Mouse (Mus musculus): ENCODE data around the gene Wipi1.

Wipi1 gene

GRCm38 (mm10) chr11:109619055-109619454, 7.3 kb upstream of the Wipi1 start:
- peak in 1 of 2 experiments; percentile 48 for DNase-seq (ENCODE audit: low spot score in 2 of 2)

DNA sequence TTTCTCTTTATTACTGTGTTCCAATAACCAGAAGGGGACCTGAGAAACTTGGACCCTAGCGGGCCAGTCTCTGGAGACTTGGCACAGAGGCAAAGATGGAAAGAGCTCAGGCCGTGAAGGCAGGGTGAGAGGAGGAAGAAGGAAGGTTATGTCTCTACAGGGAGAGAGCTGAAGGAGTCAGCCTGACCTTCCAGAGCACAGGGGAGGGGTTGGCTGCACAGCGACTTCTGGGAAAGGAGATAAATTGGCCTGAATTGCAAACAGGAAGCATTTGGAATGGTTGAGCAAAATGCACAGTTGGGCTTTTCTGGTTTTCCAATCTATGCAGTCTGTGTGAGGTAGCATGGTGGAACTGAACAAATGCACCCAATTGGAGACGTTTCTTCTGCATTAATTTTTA, 5.0 kb upstream of the Wipi1 start:
- DNase-seq (ENCODE audit: low spot score in 2 of 2): no peak

GRCm38 (mm10) chr11:109616352-109616751, 4.6 kb upstream of the Wipi1 start:
- no peak for DNase-seq (ENCODE audit: low spot score in 2 of 2)

DNA sequence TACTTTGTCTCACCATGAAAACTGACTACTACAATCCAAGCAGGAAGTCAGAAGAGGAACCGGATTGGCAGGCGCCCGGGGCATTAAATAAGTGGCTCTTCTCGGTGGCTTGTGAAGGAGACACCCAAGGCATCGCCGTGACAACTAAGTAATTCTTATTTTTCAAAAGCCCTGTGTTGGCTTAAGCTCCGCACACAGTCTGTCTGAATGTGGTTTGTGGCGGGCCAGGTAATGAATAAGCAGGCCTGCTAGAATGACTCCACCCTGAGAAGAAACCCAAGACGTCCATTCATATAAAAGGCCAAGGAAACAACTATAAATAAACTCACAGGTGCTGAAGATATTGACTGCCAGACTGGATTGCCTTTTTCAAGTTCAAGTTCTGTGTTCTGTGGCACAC, 3.5 kb upstream of the Wipi1 start:
- DNase-seq (ENCODE audit: low spot score in 2 of 2): no peak

DNA sequence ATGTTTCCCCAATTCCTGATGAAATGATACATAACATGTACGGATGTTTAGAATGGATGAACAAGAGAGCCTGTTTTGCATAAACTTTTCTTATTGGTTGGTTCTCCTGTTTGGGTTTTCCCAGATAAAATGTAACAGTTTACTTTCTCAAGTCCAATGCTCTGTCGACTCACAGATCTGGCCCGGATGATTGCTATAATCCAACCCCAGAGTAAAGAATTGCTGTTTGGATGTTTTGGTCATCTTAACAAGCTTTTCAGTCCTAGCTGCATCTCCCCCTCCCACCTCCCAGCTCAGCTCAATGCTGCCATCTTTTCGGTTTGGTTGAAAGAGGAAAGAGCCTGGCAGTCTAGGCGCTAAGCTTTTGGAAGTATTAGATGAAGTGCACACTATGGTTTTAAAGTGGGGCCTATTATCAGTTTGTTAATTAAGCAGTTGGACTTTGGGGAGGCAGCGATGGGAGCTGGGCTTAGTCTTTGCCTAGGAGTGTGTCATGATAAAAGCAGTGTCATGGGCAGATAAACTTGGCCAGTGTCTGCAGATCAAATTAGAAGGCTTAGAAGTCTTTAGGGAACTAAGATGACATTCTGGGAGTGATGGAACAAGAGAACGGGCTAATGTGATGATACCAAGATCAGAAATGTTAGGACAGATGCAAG, 1.2 kb upstream of the Wipi1 start:
- DNase-seq (ENCODE audit: low spot score in 2 of 2): no peak

DNA sequence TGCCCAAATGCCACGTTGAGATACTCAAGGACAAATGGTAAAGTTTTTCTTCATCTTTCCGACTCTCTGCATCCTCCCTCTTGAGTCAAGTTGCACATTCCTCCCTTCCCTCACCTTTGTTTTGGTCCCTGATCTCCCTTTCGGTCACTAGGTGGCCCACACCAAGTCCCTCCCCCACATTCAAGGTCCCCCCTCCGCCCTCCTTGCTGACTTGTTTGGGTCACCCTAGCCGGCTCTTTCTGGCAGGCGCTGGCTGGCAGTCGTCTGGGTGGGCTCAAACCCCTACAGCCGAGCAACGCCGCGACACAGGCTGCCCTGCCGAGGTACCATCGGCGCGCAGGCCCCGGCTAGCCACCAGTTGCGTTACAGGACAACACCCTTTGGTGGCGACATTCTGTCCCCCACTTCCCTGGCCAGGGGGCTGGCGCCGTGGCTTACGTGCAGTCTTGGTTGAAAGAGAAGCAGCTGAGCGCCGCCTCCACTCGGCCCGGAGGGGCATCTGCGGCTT, 918 bp downstream of the Wipi1 start:
- DNase-seq (ENCODE audit: low spot score in 2 of 2): no peak

GRCm38 (mm10) chr11:109610046-109610794, 1.5 kb downstream of the Wipi1 start:
- DNase-seq (ENCODE audit: low spot score in 2 of 2): no peak

GRCm38 (mm10) chr11:109608976-109609625, 2.7 kb downstream of the Wipi1 start:
- DNase-seq (ENCODE audit: low spot score in 2 of 2): no peak

DNA sequence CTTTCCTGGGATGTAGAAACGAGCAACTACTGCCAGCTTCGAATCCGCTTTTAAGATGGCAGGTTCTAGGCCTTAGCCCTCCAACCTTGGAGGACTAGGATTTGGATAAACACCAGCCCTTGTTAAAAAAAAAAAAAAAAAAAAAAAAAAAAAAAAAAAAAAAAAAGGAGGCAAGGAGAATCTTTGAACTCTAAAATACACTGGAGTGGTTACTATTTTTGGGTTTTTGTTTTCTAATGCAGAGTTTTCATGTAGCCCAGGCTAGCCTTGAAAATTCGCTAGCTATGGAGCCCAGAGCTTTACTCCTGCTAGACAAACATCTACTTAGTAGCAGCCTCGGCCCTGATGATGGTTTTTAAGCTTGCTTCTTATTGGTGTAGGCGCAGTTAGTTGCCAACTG, 4.2 kb downstream of the Wipi1 start:
- DNase-seq (ENCODE audit: low spot score in 2 of 2): no peak

DNA sequence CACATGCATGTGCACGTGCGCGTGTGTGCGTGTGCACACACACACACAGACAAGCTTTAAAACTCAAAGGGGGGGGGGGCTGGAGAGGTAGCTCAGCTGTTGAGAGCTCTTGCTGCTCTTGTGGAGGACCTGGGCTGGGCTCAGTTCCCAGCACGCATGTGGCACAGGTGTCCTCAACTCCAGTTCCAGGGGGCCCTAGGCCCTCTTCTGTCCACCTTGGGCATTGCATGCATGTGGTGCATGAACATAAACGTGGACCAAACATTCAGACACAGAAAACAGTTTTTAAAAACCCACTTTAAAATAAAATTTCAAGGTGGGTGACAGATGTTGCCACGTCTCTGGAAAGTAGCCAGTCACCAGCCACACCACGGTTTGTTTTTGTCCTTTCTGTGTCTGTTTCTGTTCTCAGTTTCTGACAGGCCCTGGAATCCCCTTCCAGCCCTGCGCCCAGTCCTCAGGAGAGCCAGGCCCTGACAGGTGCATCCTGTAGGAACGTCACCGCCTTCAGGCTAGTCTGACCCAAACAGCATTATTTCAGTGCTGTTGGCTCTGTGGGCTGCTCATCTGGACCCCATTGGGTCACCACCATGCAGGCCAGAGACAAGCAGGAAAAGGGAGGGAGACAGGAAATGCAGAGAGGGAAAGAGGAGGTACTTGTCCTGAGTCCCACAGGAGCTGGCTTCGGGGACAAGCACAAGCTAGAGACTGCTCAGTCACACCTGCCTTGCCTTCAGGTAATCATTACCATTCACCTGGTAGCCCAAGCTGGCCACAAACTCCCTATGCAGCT, 12.8 kb downstream of the Wipi1 start:
- DNase-seq (ENCODE audit: low spot score in 2 of 2): no peak

GRCm38 (mm10) chr11:109594761-109595160, 17.0 kb downstream of the Wipi1 start:
- DNase-seq (ENCODE audit: low spot score in 2 of 2): no peak

DNA sequence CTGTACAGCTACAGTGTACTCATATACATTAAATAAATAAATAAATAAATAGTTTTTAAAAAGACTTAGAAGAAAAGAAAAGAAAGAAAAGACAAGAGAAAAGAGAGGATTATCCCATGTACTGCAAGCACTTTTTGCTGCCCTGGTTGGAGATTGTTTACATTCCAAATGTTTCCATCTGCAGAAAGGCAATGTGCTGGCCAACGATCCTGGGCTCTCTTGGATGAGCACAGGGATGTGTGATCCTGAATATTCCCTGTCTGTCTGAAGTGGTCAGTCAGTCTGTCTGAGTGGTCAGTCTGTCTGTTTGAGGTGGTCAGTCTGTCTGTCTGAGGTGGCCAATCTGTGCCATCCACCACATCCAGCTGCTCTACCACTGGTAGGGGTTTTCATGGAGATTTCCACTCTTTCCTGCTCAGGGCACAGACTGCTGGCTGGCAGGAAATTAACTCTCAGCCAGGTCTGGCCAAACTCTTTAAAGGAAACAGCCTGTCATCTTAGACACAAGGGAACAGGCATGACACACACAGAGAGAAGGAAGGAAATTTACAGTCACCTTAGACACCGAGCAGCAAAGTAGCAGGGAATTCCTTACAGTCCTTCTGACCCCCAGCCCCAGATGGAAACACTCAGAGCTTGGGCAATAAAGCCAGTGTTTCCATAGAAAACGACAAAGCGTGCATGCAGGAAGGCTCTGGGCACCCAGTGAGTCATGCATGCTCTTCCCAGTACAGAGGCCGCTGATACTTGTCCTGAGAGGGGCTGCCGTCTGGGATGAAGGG, 18.4 kb downstream of the Wipi1 start:
- DNase-seq (ENCODE audit: low spot score in 2 of 2): no peak

DNA sequence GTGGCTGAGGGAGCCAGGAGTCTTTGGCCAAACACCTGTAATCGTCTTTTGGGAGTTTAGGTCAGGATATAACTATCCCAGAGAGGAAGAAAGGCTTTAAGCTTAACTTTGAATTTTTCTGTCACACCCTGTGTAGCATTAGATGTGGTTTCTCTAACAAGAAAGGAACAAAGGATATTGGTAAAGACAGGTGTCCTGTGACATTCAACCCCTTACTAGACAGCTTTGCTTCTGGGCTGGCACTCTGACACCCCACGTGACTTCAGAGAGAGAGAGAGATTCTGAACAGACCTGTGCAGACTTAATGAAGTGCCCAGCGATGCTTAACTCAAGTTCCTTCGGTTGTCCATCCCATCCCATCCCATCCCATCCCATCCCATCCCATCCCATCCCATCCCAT, 20.3 kb downstream of the Wipi1 start:
- no peak for DNase-seq (ENCODE audit: low spot score in 2 of 2)

- no peak for DNase-seq (ENCODE audit: low spot score in 2 of 2)
Observed at GRCm38 (mm10) chr11:109590012-109590411, 21.8 kb downstream of the Wipi1 start.

DNA sequence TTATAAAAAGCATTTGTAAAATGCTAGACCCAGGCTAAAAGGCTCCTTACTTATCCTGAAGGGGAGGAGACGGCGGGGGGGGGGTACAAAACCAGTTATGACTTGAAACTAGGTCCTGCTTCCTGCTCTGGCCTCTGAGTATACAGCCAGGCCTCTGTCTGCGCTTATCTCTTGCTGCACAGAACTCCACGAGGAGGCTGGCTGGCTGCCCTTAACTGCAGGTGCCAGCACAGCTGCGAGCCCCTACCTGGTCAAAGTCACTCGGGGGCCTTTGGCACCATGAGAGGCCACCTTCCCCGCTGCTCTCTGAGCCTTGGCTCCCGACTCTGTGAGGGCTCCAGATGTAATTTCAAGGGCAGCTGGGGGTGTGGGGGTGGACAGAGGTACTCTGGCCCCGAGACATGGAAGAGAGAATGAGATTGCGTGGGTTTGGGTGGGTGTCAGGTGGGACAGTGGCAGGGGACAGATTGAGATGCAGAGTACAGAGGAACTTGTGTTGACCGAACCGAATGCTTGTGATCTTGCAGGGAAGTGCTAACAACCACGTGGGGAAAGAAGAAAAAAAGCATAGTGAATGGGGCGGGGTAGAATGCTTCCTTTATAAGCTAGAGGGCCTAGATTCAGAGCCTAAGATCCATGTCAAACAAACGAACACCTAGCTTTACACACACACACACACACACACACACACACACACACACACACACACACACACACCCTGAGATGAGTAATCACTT, 24.0 kb downstream of the Wipi1 start:
- DNase-seq (ENCODE audit: low spot score in 2 of 2): no peak

DNA sequence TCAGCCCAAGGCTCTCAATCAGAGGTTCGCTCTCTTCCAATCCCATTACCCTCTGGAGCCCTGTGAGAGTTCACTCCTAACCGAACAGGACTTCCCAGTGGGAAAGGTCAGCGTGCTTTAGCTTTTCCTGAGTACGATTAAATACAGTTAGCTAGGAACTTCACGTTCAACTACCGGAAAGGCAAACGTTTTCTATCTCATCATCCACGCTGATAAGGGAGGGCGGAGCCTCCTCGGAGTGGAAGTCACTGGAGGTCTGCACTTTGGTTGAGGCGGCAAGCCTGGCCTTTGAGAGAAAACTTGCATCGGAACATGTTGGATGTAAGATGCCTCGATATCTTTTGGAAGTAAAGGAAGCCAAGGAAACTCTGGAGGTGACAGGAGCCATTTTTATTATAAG, 24.7 kb downstream of the Wipi1 start:
- no peak for DNase-seq (ENCODE audit: low spot score in 2 of 2)

DNA sequence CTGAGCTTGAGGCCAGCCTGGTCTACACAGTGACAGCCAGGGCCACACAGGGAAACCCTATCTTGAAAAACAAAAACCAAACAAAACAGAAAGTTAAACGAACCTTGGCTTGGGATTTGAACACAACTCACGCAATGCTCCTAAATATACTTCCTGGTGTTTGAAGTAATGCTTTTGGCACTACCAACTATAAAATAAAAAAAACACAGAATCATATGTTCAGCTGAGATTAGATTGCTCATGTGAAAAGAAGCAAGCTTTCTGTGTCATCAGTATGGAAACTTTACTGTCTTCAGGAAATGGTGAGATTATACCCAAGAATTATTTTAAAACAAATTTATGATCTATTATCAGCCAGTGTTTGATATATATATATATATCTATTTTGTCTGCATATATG, 25.3 kb downstream of the Wipi1 start:
- no peak for DNase-seq (ENCODE audit: low spot score in 2 of 2)

DNA sequence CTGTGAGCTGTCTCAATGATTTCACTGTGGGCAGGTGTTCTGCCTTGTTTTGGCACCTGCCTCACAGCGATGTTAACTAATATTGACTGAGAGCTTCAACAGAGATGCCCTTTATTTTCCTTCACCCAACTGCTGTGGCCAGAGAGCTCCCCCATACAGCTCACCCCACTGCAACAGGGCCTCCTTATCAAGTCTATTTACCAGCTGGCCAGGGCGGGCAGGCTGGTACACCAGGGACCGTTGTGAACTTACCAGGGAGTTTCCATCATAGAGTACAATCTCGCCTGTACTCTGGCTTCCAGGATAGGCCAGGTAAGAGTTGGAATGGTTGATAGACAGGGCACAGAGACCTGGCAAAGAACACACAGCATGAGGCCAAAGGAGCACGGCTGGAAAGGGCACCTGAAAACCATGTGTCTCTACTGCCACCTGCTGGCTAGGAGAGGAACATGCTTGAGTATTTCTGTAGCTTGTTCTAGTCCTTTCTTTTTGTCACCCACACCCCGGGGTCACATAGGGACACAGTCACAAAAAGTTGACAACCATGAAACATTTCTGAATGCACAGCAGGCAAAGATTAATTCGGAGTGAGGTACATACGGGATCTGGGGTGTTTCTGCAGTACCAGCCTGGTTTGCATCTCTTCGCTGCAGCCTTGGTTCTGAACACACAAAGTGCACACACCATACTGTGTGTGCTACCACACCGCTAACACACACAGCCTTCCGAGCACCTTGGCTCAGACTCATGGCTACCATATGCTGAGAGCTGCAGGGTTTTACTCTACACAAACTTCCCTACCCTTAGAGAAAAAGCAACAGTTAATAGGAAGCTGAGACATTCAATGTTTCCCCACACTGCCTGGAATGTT, 26.7 kb downstream of the Wipi1 start:
- DNase-seq (ENCODE audit: low spot score in 2 of 2): peak; percentile 44 to 81

- DNase-seq (ENCODE audit: low spot score in 2 of 2): no peak
Observed at GRCm38 (mm10) chr11:109583986-109584385, 27.8 kb downstream of the Wipi1 start.

Measured in cerebellum, postnatal 4 days (tissue).